Mouse (Mus musculus) thymus, adult 2 months (tissue): Measurements from ENCODE around the gene Pou3f1. TPM values are rescaled to one million over a fixed set of nuclear protein-coding genes. Genes with fewer than 3 reads are reported as not detected.

Experiments used
- DNase-seq: peaks from one replicate; pipeline ENCODE4 v3.0.0; 2021
- H3K27ac ChIP-seq: fragments of 200-500 bp; 2 replicates; pipeline ENCODE4 v1.5.1; 2012; ENCODE audit warnings: low read length, control low read depth; ENCODE audit not compliant: control insufficient read depth, insufficient read depth
- H3K27me3 ChIP-seq: fragments of 200-500 bp; 2 replicates; pipeline ENCODE4 v1.6.1; 2012; ENCODE audit warnings: mild to moderate bottlenecking, low read length, moderate library complexity, mixed read lengths; ENCODE audit not compliant: control insufficient read depth, insufficient read depth
- H3K36me3 ChIP-seq: fragments of 200-500 bp; 2 replicates; pipeline ENCODE4 v1.6.1; 2012; ENCODE audit warnings: mild to moderate bottlenecking, low read length, moderate library complexity; ENCODE audit not compliant: control insufficient read depth, insufficient read depth
- H3K4me1 ChIP-seq: fragments of 200-500 bp; replicated peaks from 2 replicates; pipeline ENCODE4 v1.6.1; 2012; ENCODE audit warnings: low read length; ENCODE audit not compliant: control insufficient read depth, insufficient read depth
- H3K4me3 ChIP-seq: fragments of 200-500 bp; 2 replicates; pipeline ENCODE4 v1.5.1; 2012; ENCODE audit warnings: mild to moderate bottlenecking, low read length, control low read depth, moderate library complexity; ENCODE audit not compliant: control insufficient read depth, insufficient read depth
- CTCF ChIP-seq: fragments of 200-500 bp; IDR thresholded peaks from 2 replicates; pipeline ENCODE4 v1.5.1; 2012; ENCODE audit warnings: mild to moderate bottlenecking, control low read depth, low read length, moderate library complexity, borderline replicate concordance; ENCODE audit not compliant: control insufficient read depth, poor library complexity, insufficient read depth; ENCODE audit errors: extremely low read depth
- POLR2A ChIP-seq: fragments of 200-500 bp; IDR thresholded peaks from 2 replicates; pipeline ENCODE4 v1.6.1; 2012; ENCODE audit warnings: mild to moderate bottlenecking, low read length, control low read depth, moderate library complexity; ENCODE audit not compliant: control insufficient read depth, poor library complexity, insufficient read depth; ENCODE audit errors: extremely low read depth
- WGBS: fragments of 180-500 bp; shearing (Covaris S2); methylation state at CpG from one replicate; pipeline ENCODE4 v1.1.7; 2018; 5-methylcytosine and 5-hydroxymethylcytosine counted together
- polyA plus RNA-seq: library from polyadenylated mRNA; depleted of rRNA; stranded (reverse); fragments of >200 nt; gene quantifications from 2 replicates; pipeline ENCODE4 v1.2.3, GENCODE M21; 2012

Gene Pou3f1
- polyA plus RNA-seq, 1 experiment: 0.38 TPM

GRCm38 (mm10) chr4:124683474-124683873, 26.9 kb downstream of the Pou3f1 start:
- H3K36me3 ChIP-seq: peaks cover 61% of the 10 kb centered on the region

DNA sequence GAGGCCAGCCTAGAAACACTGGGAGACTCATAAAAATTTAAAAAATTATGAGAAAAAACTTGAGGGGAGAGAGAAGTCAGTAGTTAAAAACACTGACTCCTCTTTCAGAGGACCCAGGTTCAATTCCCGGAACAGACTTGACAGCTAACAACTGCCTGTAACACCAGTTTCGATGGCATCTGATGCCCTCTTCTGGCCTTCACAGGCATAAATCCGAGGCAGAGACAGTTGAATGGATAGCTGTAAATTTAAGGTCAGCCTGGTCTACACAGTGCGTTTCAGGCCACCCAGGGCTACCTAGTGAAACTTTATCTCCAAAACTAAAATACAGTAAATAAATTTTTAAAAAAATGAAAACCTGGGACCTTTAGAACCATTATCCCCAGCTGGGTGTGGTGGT, 28.4 kb downstream of the Pou3f1 start:
- Histone ChIP-seq H3K4me1 (no peaks in the 10 kb centered on the region), H3K36me3 (peaks cover 47% of the 10 kb centered on the region), H3K27me3 (no peaks in the 10 kb centered on the region), H3K27ac (no peak overlapping the region), H3K4me3 (no peak overlapping the region)
- 84% methylated on average over 4 of the region's 4 CpGs for WGBS
- no peak for DNase-seq
- no peak for TF ChIP-seq CTCF
- TF ChIP-seq POLR2A: no peak

More at GRCm38 (mm10) chr4:124683474-124683873, 26.9 kb downstream of the Pou3f1 start:
- no peak overlapping the region for H3K4me3 ChIP-seq
- H3K4me1 ChIP-seq: no peaks in the 10 kb centered on the region
- no peaks in the 10 kb centered on the region for H3K27me3 ChIP-seq
- 85% methylated on average over 4 of the region's 4 CpGs for WGBS
- TF ChIP-seq CTCF (no peak), POLR2A (no peak)
- H3K27ac ChIP-seq: no peak overlapping the region
- no peak for DNase-seq

- no peaks in the 10 kb centered on the region for H3K27me3 ChIP-seq
- no peaks in the 10 kb centered on the region for H3K4me1 ChIP-seq
- H3K4me3 ChIP-seq: no peak overlapping the region
- no peak overlapping the region for H3K27ac ChIP-seq
- H3K36me3 ChIP-seq: peaks cover 42% of the 10 kb centered on the region
- TF ChIP-seq CTCF: no peak
- 96% methylated on average over 8 of the region's 8 CpGs for whole genome bisulfite sequencing
- no peak for DNase-seq
These were observed 28.8 kb downstream of the Pou3f1 start for GRCm38 (mm10) chr4:124685453-124685852.

DNA sequence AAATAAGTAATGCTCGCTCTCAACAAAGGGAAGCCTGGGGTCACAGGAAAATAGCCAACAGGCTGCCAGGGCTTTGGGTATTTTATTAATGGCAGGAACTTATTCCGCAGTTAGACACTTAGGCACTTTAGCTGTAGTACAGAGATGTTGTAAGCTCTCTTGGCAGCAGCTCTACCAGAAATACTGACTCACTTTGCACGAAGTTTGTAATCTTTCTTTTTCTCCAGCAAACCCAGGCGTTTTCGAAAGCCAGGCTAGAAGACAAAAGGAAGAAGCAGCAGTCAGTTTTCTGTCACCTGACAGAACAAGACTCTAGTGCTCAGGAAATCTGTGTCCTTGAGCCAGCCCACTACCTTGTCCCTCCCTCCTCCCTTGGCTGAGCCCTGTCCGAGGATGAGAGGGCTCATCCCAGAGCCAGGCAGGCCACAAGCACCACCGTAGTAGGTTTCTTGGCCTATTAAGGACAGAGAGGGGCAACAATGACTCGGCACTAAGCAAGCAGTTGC, 29.3 kb downstream of the Pou3f1 start:
- TF ChIP-seq POLR2A (no peak), CTCF (no peak)
- H3K27me3 ChIP-seq: no peaks in the 10 kb centered on the region
- H3K4me3 ChIP-seq: no peak overlapping the region
- H3K36me3 ChIP-seq: peaks cover 37% of the 10 kb centered on the region
- WGBS: 84% methylated on average over 8 of the region's 8 CpGs
- H3K4me1 ChIP-seq: 0 out of 2 replicates have a peak, but pooled peaks cover 2% of the 10 kb centered on the region
- H3K27ac ChIP-seq: no peak overlapping the region
- no peak for DNase-seq

DNA sequence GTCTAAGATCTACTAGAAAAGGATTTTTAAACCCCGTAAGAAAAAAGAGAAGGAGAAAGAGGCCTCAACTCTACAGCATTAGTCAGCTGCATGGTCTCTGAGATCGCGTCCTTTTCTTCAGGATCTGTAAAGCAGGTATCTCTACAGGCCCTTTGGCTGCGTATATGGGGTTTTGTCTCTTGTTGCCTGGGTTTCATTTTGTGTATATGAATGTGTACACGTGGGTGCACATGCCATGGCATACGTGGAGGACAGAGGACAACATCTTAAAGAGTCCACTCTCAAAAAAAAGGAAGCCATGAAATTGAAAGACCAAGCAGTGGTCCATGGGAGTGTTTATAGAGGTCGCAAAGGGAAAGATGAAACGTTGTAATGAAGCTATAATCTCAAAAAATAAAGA, 34.8 kb downstream of the Pou3f1 start:
- no peak for DNase-seq
- Histone ChIP-seq H3K4me1 (peaks cover 19% of the 10 kb centered on the region), H3K27ac (no peak overlapping the region), H3K36me3 (no peaks in the 10 kb centered on the region), H3K27me3 (no peaks in the 10 kb centered on the region), H3K4me3 (no peak overlapping the region)
- 72% methylated on average over 8 of the region's 8 CpGs for WGBS
- no peak for TF ChIP-seq POLR2A
- no peak for TF ChIP-seq CTCF

DNA sequence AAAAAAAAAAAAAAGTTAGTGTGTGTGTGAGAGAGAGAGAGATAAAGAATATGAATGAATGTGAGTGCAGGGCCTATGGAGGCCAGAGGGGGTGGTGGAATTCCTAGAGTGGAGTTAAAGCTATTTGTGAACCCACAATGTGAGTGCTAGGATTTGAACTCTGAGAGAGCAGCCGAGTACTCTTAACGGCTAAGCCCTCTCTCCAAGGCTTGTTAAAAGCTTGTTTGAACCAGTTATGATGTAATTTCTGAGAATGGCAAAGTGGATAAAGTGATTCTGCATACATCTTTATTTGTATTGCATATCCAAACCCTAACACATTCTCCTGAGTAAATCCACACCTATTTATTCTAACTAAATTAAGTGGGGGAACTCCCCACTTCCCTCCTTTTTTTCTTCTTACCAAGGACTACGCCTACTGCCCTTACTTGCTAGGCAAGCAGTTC, 35.8 kb downstream of the Pou3f1 start:
- TF ChIP-seq POLR2A (no peak), CTCF (no peak)

More for the DNA sequence above, 35.8 kb downstream of the Pou3f1 start:
- H3K4me3 ChIP-seq: no peak overlapping the region
- no peaks in the 10 kb centered on the region for H3K27me3 ChIP-seq
- DNase-seq: no peak
- H3K27ac ChIP-seq: no peak overlapping the region
- H3K36me3 ChIP-seq: no peaks in the 10 kb centered on the region
- H3K4me1 ChIP-seq: peaks cover 19% of the 10 kb centered on the region
- WGBS: 70% methylated on average over 3 of the region's 3 CpGs
